Mouse (Mus musculus) E14TG2a.4 (cell line): ENCODE results near the gene Tspan9.
A peak's percentile ranks its signal among the peaks of the same experiment; 100 is the strongest.

Experiments used
- H3K27me3 ChIP-seq: 2 replicates; pipeline ENCODE4 v1.6.1; 2014; ENCODE audit warnings: low read length, control low read depth; ENCODE audit not compliant: insufficient read depth
- H3K36me3 ChIP-seq: 2 replicates; pipeline ENCODE4 v1.6.1; 2014; ENCODE audit warnings: low read length, control low read depth; ENCODE audit not compliant: insufficient read depth
- H3K4me1 ChIP-seq: replicated peaks from 2 replicates; pipeline ENCODE4 v1.6.1; 2014; ENCODE audit warnings: low read depth, low read length, control low read depth
- H3K4me3 ChIP-seq: replicated peaks from 2 replicates; pipeline ENCODE4 v1.5.1; 2014; ENCODE audit warnings: mild to moderate bottlenecking, low read length
- H3K9me3 ChIP-seq: 2 replicates; pipeline ENCODE4 v1.6.1; 2014; ENCODE audit warnings: low read length, control low read depth
- CTCF ChIP-seq: conservative IDR thresholded peaks from 2 replicates; pipeline ENCODE4 v1.5.1; 2014; ENCODE audit warnings: low read length
- NANOG ChIP-seq: IDR thresholded peaks from 2 replicates; pipeline ENCODE4 v1.6.1; 2014; ENCODE audit warnings: borderline replicate concordance, low read length, mixed read lengths
- POU5F1 ChIP-seq: IDR thresholded peaks from 2 replicates; pipeline ENCODE4 v1.6.1; 2014; ENCODE audit warnings: low read length, borderline replicate concordance

The Tspan9 gene

DNA sequence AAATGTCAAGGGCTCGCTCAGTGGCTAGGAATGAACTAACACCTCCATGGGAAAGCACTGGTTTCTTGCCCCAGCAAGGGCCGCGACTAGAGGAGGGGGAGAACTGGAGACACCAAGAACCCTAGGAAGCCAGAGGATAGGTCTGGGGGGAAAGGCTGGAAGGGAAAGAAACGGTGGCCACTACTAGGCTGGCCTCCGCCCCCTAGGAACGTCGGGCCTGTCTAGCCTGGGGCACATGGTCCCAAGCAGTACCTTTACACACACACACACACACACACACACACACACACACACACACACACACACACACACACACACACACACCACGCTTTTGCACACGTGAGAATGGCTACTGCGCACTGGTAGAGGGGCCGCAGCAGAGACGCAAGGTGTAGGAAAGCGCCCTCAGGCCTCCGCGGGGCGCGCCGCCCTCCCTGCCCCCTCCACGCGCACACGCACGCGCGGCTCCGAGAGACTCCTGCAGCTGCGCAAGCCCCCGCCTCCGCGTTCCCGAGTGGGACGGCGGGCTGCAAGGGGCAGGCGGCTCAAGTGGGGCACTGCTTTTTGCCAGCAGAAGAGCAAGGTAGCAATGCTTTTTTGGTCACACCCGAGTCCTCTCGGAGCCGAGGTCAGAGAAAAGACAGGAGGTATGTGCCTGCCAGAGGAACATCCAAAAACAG lies 108.0 kb downstream of the Tspan9 start:
- Histone ChIP-seq H3K36me3 (no peaks in the 10 kb centered on the region), H3K9me3 (no peaks in the 10 kb centered on the region), H3K4me1 (peaks cover 40% of the 10 kb centered on the region), H3K4me3 (peak overlapping the region; percentile 87), H3K27me3 (peaks cover 62% of the 10 kb centered on the region)
- no peak for TF ChIP-seq CTCF
- no peak for TF ChIP-seq POU5F1
- no peak for TF ChIP-seq NANOG

DNA sequence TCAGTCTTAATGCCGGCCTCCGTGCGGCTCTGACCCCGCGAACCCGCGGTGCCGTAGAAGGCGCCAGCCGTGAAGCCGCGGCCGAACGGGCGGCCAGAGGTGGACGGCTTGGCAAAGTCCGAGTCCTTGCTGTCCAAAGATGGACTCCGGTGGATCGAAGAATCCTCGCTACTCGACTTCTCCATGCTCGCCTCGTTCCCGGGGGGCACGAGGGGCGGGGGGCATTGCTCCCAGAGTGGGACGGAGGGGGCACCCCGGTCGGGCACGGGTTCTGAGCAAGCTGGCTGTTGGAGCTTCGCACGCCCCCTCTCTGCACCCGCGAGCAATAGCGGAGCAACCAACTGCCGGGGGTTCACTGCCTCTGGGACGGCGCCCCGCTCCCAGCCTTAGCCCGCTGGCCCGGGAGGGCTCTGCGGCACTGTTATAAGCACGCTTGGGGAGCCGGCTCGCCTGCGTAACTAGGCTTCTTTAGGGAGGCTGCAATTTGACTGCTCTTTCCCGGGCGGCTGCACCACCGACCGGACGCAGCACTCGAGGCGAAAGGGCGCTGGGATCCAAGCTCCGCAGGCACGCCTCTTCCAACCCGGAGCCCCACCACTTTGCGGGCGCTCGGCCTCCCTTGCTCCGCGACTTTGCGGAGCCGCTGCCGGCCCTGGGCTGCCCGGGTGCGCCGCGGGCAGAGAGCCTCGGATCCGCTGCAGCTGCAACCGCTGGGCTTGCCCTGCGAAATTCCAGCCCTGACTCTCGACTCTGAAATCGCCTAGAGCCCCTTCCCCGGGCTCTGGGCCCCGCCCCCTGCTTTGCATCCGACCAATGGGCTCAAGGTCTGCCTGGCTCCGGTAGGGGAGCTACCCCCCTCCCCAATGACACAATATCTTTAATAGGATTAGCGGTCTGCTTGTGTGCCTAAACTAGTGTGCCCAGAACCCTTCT lies 108.8 kb downstream of the Tspan9 start:
- peaks cover 46% of the 10 kb centered on the region for H3K4me1 ChIP-seq
- H3K36me3 ChIP-seq, result no peaks in the 10 kb centered on the region
- peaks cover 62% of the 10 kb centered on the region for H3K27me3 ChIP-seq
- TF ChIP-seq NANOG, result no peak
- peak overlapping the region; percentile 87 for H3K4me3 ChIP-seq
- no peaks in the 10 kb centered on the region for H3K9me3 ChIP-seq

DNA sequence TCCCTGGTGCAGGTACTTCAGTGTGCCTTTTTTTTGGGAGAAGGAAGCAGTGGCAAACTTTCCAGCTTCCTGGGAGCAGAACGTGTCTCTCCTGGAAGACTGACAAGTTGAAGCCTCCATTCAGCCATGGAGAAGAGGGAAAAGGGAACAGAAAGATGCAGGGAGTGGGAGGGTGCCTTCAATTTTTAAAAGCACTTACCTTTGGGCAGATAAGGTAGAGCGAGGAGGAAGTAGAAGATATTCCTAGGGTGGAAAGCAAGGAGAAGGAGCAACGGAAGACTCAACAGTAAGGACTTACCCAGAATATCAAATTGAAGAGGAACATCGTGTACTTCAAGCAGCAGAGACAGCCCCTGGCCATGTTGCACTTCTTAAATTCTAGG lies 109.5 kb downstream of the Tspan9 start:
- H3K4me1 ChIP-seq, result peaks cover 48% of the 10 kb centered on the region
- H3K36me3 ChIP-seq, result no peaks in the 10 kb centered on the region
- H3K9me3 ChIP-seq, result no peaks in the 10 kb centered on the region
- peak overlapping the region; percentile 87 for H3K4me3 ChIP-seq
- TF ChIP-seq NANOG, result no peak
- TF ChIP-seq CTCF, result no peak
- TF ChIP-seq POU5F1, result no peak
- peaks cover 62% of the 10 kb centered on the region for H3K27me3 ChIP-seq

DNA sequence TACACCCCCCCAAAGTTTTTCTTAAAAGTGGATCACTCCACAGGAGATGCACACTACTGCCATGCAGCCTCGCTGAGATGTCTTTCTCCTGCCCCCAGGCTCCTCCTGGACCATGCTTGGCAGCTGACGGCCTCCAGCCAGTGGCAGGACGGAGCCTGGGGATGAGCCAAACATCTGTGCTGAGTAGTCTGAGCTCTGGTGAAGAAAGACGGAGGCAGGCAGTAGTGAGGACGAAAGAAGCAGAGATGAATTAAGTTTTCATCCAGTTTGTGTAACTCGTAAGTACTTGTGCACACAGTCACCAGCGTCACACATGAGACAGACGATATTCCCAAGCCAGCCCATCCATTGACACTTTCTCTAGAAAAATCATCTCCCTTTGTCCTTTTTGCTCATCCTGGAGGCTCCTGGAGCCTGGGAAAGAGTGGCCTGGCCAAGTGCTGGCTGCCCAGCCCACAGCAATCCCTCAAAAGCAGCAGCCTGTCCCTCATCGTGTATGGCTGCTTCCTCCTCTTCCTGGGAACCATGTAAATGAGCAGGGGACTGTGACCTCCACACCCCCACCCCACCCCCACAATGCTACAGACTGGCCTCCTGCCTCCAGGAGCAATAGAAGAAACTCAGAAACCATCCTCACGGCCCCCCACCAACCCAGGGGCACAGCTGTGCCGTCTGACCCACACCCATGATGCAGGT lies 110.1 kb downstream of the Tspan9 start:
- 0 out of 2 replicates have a peak overlapping the region, but pooled peaks have one; percentile 87 for H3K4me3 ChIP-seq

DNA sequence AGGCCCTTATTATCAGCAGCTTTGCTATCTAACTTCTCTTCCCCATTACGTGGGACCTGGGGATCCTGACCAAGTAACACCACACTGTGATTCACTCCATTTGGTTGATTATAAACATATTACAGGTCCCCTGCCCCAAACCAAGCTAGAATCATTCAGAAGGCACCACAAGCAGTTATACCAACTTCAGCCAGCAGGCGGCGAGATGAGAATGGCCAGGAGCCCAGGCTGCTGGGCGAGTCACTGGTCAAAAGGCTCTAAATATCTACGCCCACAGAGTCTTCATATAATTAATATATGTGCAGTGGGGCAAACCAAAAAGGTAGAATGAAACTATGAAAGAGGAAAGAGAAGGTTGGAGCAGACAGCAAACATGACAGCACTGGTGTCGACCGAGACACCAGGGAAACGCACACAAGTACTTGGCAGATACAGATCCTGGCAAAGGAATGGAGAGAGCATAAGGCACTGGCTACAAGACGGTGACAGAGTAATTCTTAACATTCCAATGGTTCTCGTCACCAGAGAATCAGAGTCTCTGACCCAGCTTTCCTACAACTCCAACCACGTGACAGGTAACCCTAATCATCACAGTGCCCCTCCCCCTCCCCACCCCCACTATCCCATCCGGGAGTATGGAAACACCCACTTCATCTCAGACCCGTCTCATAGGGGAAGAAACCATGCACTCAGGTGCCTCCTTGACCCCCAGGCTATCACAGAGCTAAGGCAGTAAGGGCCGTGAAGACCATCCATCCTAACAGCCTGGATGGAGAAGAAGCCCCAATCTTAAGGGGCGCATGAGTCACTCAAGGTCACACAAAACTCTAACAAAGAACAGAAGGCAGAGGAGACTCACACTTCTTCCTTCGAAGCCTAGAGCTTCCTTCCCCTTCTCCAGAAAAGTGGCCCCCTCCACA lies 110.9 kb downstream of the Tspan9 start:
- H3K4me3 ChIP-seq, result no peak overlapping the region
- TF ChIP-seq CTCF, result peak; percentile 94
- TF ChIP-seq NANOG, result no peak
- no peak for TF ChIP-seq POU5F1

More for the DNA sequence above, 110.1 kb downstream of the Tspan9 start:
- no peaks in the 10 kb centered on the region for H3K9me3 ChIP-seq
- no peaks in the 10 kb centered on the region for H3K36me3 ChIP-seq
- peaks cover 60% of the 10 kb centered on the region for H3K27me3 ChIP-seq
- peaks cover 54% of the 10 kb centered on the region for H3K4me1 ChIP-seq
- TF ChIP-seq POU5F1 (no peak), CTCF (no peak), NANOG (no peak)

DNA sequence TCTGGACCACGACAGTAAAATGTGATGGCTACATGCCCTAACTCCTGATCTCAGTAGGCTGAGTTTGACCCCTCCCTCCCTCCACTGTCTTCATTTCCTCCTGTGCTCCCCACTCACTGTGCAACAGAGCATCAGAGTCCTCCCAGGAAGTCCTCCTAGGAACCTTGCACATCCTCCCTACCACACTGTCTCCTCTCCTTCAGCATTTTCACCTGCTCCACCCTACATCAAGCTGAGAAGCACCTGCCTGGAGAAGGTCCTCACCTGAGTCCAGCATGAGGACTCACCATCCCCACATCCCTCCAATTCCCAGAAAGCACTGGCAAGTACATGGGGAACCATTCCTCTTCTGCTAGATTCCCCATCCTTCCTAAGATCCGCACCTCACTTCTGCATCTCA lies 111.8 kb downstream of the Tspan9 start:
- TF ChIP-seq POU5F1, result no peak
- no peak for TF ChIP-seq CTCF
- TF ChIP-seq NANOG, result no peak
- Histone ChIP-seq H3K4me3 (no peak overlapping the region), H3K27me3 (peaks cover 46% of the 10 kb centered on the region), H3K36me3 (no peaks in the 10 kb centered on the region), H3K4me1 (peaks cover 53% of the 10 kb centered on the region), H3K9me3 (no peaks in the 10 kb centered on the region)

More for the DNA sequence above, 110.9 kb downstream of the Tspan9 start:
- H3K9me3 ChIP-seq, result no peaks in the 10 kb centered on the region
- H3K36me3 ChIP-seq, result no peaks in the 10 kb centered on the region
- H3K4me1 ChIP-seq, result peaks cover 56% of the 10 kb centered on the region
- peaks cover 56% of the 10 kb centered on the region for H3K27me3 ChIP-seq

DNA sequence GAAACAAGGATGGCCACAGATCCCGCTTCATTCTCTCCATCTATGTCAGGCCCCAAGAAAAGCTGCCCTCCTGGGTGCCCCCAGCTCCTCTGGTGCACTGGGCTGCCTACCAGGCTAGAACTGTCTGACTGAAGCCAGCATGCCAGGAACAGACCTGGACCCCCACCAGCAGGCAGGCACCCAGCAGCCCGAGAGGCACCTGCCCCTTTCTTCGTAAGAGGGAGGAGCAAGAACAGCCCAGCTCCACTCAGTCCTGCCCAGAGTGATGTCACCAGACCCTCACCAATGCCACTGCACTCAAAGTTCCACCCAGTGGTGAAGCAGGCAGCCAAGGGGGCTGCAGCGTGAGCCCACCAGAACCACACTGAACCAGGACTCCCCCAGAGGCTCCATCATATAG lies 112.3 kb downstream of the Tspan9 start:
- H3K9me3 ChIP-seq, result no peaks in the 10 kb centered on the region
- peaks cover 42% of the 10 kb centered on the region for H3K27me3 ChIP-seq
- H3K36me3 ChIP-seq, result no peaks in the 10 kb centered on the region
- TF ChIP-seq CTCF, result no peak
- TF ChIP-seq POU5F1, result no peak
- TF ChIP-seq NANOG, result no peak
- peaks cover 48% of the 10 kb centered on the region for H3K4me1 ChIP-seq
- H3K4me3 ChIP-seq, result no peak overlapping the region

DNA sequence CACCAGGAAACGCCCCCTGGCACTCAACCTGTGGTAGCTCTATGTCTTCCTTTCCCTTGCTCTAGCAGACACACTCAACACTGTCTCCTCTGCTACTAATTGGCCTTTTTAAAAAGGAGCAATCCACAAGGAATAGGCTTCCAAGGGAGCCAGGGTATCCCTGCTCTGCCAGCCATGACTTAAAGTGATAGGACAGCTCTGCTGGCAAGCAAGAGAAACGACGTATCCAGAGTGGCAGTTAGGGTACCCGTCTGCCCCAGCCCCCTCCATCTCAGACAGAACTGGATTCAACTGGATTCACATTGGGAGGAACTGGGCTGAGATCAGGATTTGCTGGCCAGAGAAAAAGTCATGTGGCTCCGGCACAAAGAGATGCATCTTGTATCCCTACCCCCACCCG lies 112.9 kb downstream of the Tspan9 start:
- Histone ChIP-seq H3K9me3 (no peaks in the 10 kb centered on the region), H3K4me3 (no peak overlapping the region), H3K4me1 (peaks cover 42% of the 10 kb centered on the region), H3K36me3 (no peaks in the 10 kb centered on the region), H3K27me3 (peaks cover 35% of the 10 kb centered on the region)
- TF ChIP-seq NANOG (no peak), POU5F1 (no peak), CTCF (no peak)
